Mouse (Mus musculus) myocyte (in vitro differentiated cells): ENCODE measurements at regions not wholly inside any gene's neighbourhood (a gene's known extent, or its start where the extent isn't known, plus 50 kb on each side); places are given as distances from the start of the nearest gene placed in this dataset.

Experiments used
- H3K27me3 ChIP-seq: one replicate; pipeline ENCODE4 v1.6.1; 2011; ENCODE audit not compliant: control insufficient read depth, insufficient read depth, insufficient read length
- H3K36me3 ChIP-seq: one replicate; pipeline ENCODE4 v1.6.1; 2011; ENCODE audit not compliant: control insufficient read depth, insufficient read depth
- H3K4me2 ChIP-seq: one replicate; pipeline ENCODE4 v1.6.1; 2011; ENCODE audit warnings: low read depth, control low read depth
- H3K4me3 ChIP-seq: one replicate; pipeline ENCODE4 v1.5.1; 2011; ENCODE audit warnings: mild to moderate bottlenecking, control low read depth, moderate library complexity
- H3K79me2 ChIP-seq: one replicate; pipeline ENCODE4 v1.6.1; 2011; ENCODE audit not compliant: control insufficient read depth, insufficient read depth
- H3ac ChIP-seq: one replicate; pipeline ENCODE4 v1.6.1; 2011; ENCODE audit not compliant: control insufficient read depth, insufficient read length
- CEBPB ChIP-seq: IDR thresholded peaks from 2 replicates; pipeline ENCODE4 v1.6.1; 2011; ENCODE audit warnings: mild to moderate bottlenecking, moderate library complexity; ENCODE audit not compliant: poor library complexity, insufficient read depth, severe bottlenecking
- E2F4 ChIP-seq: IDR thresholded peaks from one replicate; pipeline ENCODE4 v1.6.1; 2011; ENCODE audit warnings: mild to moderate bottlenecking, control low read depth, moderate library complexity; ENCODE audit not compliant: insufficient read depth
- MAX ChIP-seq: IDR thresholded peaks from one replicate; pipeline ENCODE4 v1.6.1; 2011; ENCODE audit warnings: low read depth, mild to moderate bottlenecking, control low read depth
- MYOD1 ChIP-seq, 3 experiments: IDR thresholded peaks; one replicate each; pipeline ENCODE4 v1.6.1; 2011; ENCODE audit warnings: control low read depth in 2 of 3, low read depth in 2 of 3, mild to moderate bottlenecking in 2 of 3, moderate library complexity in 1 of 3; ENCODE audit not compliant: insufficient read length in 2 of 3, control insufficient read depth in 1 of 3
- MYOG ChIP-seq, 3 experiments: IDR thresholded peaks; one replicate each; pipeline ENCODE4 v1.6.1; 2011; ENCODE audit warnings: control low read depth in 2 of 3, low read depth in 2 of 3, mild to moderate bottlenecking in 2 of 3; ENCODE audit not compliant: insufficient read length in 2 of 3, control insufficient read depth in 1 of 3, insufficient read depth in 1 of 3
- POLR2A ChIP-seq: IDR thresholded peaks from one replicate; pipeline ENCODE4 v1.6.1; 2011; ENCODE audit warnings: low read depth, mild to moderate bottlenecking, control low read depth, moderate library complexity; ENCODE audit not compliant: insufficient read length
- POLR2AphosphoS2 ChIP-seq: IDR thresholded peaks from one replicate; pipeline ENCODE4 v1.6.1; 2011; ENCODE audit warnings: low read depth, control low read depth; ENCODE audit not compliant: insufficient read length
- REST ChIP-seq: IDR thresholded peaks from one replicate; pipeline ENCODE4 v1.6.1; 2011; ENCODE audit warnings: mild to moderate bottlenecking, control low read depth, moderate library complexity; ENCODE audit not compliant: insufficient read depth, insufficient read length
- SRF ChIP-seq: IDR thresholded peaks from one replicate; pipeline ENCODE4 v1.6.1; 2011; ENCODE audit warnings: low read depth; ENCODE audit not compliant: control insufficient read depth, insufficient read length
- TCF12 ChIP-seq: IDR thresholded peaks from one replicate; pipeline ENCODE4 v1.6.1; 2011; ENCODE audit warnings: mild to moderate bottlenecking, control low read depth; ENCODE audit not compliant: poor library complexity, insufficient read depth, severe bottlenecking
- TCF3 ChIP-seq: IDR thresholded peaks from one replicate; pipeline ENCODE4 v1.6.1; 2011; ENCODE audit warnings: low read depth, control low read depth; ENCODE audit not compliant: insufficient read length
- USF1 ChIP-seq: IDR thresholded peaks from one replicate; pipeline ENCODE4 v1.6.1; 2011; ENCODE audit warnings: low read depth, mild to moderate bottlenecking, control low read depth, moderate library complexity

DNA sequence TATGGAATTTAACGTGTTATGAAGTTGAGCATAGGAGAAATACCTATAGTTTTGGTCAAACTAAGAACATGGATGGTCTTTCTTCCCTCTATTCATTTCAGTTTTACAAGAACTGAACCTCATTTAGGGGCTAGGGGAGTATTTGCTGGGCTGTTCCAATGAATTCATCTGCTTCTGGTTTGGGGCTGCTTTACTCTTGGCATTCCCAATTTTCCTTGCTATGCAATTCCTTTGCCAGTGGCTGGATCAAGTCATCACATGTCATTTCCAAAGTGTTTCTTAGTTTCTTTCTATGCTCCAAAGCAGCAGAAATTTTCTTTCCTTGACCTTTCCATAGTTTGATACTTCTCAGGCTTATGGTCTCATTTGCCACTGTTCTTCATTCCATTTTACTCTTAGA, 1738.6 kb downstream of the Efnb2 start:
- TF ChIP-seq E2F4 (no peak), POLR2A (no peak)
- Histone ChIP-seq H3K27me3 (no peaks in the 10 kb centered on the region), H3K4me2 (no peak overlapping the region), H3K36me3 (no peaks in the 10 kb centered on the region), H3K4me3 (no peak overlapping the region), H3K79me2 (no peaks in the 10 kb centered on the region), H3ac (no peak overlapping the region)

DNA sequence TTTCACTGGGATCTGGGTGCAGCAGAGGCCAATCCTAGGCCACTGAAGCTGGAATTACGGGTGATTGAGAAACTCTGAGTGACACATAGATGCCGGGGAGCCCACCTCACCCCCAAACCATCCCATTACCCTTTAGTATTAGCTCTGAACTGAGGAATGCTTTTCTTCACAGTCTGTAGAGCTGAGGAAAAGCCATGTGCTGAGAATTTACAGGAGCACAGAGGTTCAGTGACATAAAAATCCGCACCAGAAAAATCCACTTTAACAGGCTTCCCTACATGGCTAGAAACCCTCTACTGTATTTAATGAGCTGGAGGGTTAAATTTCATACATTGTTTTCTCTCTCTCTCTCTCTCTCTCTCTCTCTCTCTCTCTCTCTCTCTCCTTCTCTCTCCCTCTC, 1753.4 kb downstream of the Efnb2 start:
- Histone ChIP-seq H3K4me2 (peak overlapping the region; percentile 6), H3K36me3 (no peaks in the 10 kb centered on the region), H3ac (no peak overlapping the region), H3K4me3 (no peak overlapping the region), H3K27me3 (no peaks in the 10 kb centered on the region), H3K79me2 (no peaks in the 10 kb centered on the region)
- no peak for TF ChIP-seq CEBPB
- TF ChIP-seq TCF3 = no peak
- TF ChIP-seq MAX = no peak
- no peak for TF ChIP-seq POLR2AphosphoS2
- no peak for TF ChIP-seq E2F4
- TF ChIP-seq REST = no peak
- no peak for TF ChIP-seq SRF
- TF ChIP-seq POLR2A = no peak
- TF ChIP-seq USF1 = no peak
- TF ChIP-seq TCF12 = no peak
- TF ChIP-seq MYOG (IDR thresholded peaks at IDR 0.05; ENCODE audit: control insufficient read depth in 1 of 3, insufficient read depth in 1 of 3, insufficient read length in 2 of 3, low read depth in 2 of 3) = no peak
- no peak for TF ChIP-seq MYOD1 (IDR thresholded peaks at IDR 0.05; ENCODE audit: control insufficient read depth in 1 of 3, insufficient read length in 2 of 3, low read depth in 2 of 3)

DNA sequence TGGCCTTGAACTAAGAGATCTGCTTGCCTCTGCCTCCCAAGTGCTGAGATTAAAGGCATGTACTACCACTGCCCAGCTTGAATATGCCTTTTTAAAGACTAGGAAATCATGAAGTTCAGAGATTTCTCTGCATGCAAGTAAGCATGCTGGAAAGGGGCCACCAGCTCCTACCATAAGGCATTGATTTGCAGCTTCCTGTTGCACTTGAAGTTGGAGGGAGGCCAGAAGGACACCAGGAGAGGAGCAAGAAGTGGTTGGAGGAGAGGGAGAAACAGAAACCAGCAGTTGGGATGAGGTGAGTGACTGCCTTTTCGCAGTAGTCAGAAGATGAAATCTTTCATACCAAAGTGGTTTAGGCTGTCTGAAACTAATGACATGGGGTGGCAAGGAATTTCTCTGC, 1769.6 kb downstream of the Efnb2 start:
- no peak for TF ChIP-seq E2F4
- TF ChIP-seq REST = no peak
- TF ChIP-seq TCF12 = no peak
- no peak for TF ChIP-seq MYOG (IDR thresholded peaks at IDR 0.05; ENCODE audit: control insufficient read depth in 1 of 3, insufficient read depth in 1 of 3, insufficient read length in 2 of 3, low read depth in 2 of 3)
- no peak for TF ChIP-seq MYOD1 (IDR thresholded peaks at IDR 0.05; ENCODE audit: control insufficient read depth in 1 of 3, insufficient read length in 2 of 3, low read depth in 2 of 3)
- TF ChIP-seq USF1 = no peak
- TF ChIP-seq TCF3 = no peak
- TF ChIP-seq MAX = no peak
- TF ChIP-seq POLR2A = no peak
- no peak for TF ChIP-seq CEBPB
- no peak for TF ChIP-seq SRF
- TF ChIP-seq POLR2AphosphoS2 = no peak
- Histone ChIP-seq H3K27me3 (no peaks in the 10 kb centered on the region), H3ac (no peak overlapping the region), H3K4me2 (peak overlapping the region; percentile 13), H3K4me3 (no peak overlapping the region), H3K36me3 (no peaks in the 10 kb centered on the region), H3K79me2 (no peaks in the 10 kb centered on the region)

DNA sequence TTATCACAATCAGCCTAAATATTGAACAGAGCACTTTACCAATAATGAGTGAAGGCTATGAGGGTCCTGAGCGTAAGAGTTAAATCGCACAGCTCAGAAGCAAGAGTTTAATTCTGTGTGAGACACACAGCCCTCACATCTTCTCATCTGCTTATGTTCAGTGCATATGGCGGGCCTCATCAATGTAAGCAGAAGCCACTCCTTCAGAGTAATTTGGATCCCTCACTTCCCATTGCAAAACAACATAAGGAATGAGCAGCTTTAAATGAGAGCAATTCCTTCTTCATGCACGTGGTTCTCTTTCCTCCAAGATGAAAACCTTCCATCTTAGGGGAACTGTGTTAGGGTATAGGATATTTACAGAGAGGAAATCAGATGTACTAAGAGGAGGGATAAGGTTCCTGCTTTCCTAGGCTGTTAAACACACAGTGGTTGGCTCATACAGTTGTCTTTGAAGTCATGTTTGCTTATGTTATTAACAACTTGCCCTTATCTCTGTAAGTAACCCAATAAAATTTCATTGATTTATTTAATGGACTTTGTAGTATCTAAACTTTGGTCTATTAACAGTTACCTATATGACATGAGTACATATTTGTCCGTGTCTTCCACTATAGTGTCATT, 1774.2 kb downstream of the Efnb2 start:
- Histone ChIP-seq H3K4me3 (no peak overlapping the region), H3K36me3 (no peaks in the 10 kb centered on the region), H3ac (no peak overlapping the region), H3K27me3 (no peaks in the 10 kb centered on the region), H3K79me2 (no peaks in the 10 kb centered on the region), H3K4me2 (no peak overlapping the region)
- no peak for TF ChIP-seq TCF3
- no peak for TF ChIP-seq MYOG (IDR thresholded peaks at IDR 0.05; ENCODE audit: control insufficient read depth in 1 of 3, insufficient read depth in 1 of 3, insufficient read length in 2 of 3, low read depth in 2 of 3)
- TF ChIP-seq CEBPB = no peak

GRCm38 (mm10) chr8:6884828-6885227, 1776.2 kb downstream of the Efnb2 start:
- H3K27me3 ChIP-seq = no peaks in the 10 kb centered on the region
- no peaks in the 10 kb centered on the region for H3K79me2 ChIP-seq
- H3K36me3 ChIP-seq = no peaks in the 10 kb centered on the region
- no peak overlapping the region for H3K4me2 ChIP-seq
- no peak overlapping the region for H3ac ChIP-seq
- no peak overlapping the region for H3K4me3 ChIP-seq
- TF ChIP-seq POLR2AphosphoS2 (no peak), TCF12 (no peak), SRF (no peak), POLR2A (no peak), REST (no peak), MYOG (IDR thresholded peaks at IDR 0.05; ENCODE audit: control insufficient read depth in 1 of 3, insufficient read depth in 1 of 3, insufficient read length in 2 of 3, low read depth in 2 of 3) (no peak), MAX (no peak), E2F4 (no peak), CEBPB (no peak), USF1 (no peak), TCF3 (no peak), MYOD1 (IDR thresholded peaks at IDR 0.05; ENCODE audit: control insufficient read depth in 1 of 3, insufficient read length in 2 of 3, low read depth in 2 of 3) (no peak)
